Mouse (Mus musculus) megakaryocyte, embryonic 14.5 days (primary cell): ENCODE measurements around the gene Taar9.

Experiments used
- FLI1 ChIP-seq: IDR thresholded peaks from 2 replicates; pipeline ENCODE4 v1.6.1; 2012; ENCODE audit warnings: low read length, inconsistent platforms, mixed read lengths
- GATA1 ChIP-seq: IDR thresholded peaks from 3 replicates; pipeline ENCODE4 v1.6.1; 2012; ENCODE audit warnings: mixed read lengths, low read length, inconsistent platforms, borderline replicate concordance

DNA sequence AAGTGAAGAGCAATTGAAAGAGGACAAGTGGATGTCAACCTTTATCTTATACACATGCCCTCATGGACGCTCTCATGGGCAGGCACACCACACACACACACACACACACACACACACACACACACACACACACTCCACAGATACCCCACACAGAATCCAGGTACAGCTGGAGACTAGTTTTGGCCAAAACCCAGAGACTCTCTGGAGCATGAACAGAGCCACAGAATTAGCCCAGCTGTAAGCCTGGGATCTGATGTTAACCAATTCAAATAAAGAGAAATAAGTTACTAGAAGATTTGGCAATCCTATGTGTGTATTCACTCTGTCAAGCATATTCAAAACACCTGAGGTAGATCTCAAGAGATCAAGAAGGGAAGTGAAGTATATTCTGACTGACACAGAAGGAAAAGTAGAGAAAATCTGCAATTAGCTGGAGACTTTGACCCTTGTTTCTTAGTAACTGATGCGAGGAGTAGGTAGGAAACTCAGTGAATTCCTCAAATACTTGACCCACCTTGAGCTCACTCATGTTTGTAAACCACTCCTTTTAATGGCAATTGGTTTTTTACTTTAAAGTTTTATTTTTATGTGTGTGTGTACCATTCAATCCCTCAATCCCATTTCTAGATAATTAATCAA is 29.4 kb upstream of the Taar9 start:
- TF ChIP-seq GATA1 = no peak
- no peak for TF ChIP-seq FLI1
